Mouse (Mus musculus) myocyte (in vitro differentiated cells): ENCODE data around the gene Arhgap23. TPM values are rescaled to one million over a fixed set of nuclear protein-coding genes. Genes with fewer than 3 reads are reported as not detected.
A peak's percentile ranks its signal among the peaks of the same experiment; 100 is the strongest.

Experiments used
- H3K27me3 ChIP-seq: one replicate; pipeline ENCODE4 v1.6.1; 2011; ENCODE audit not compliant: control insufficient read depth, insufficient read depth, insufficient read length
- H3K36me3 ChIP-seq: one replicate; pipeline ENCODE4 v1.6.1; 2011; ENCODE audit not compliant: control insufficient read depth, insufficient read depth
- H3K4me2 ChIP-seq: one replicate; pipeline ENCODE4 v1.6.1; 2011; ENCODE audit warnings: low read depth, control low read depth
- H3K4me3 ChIP-seq: one replicate; pipeline ENCODE4 v1.5.1; 2011; ENCODE audit warnings: mild to moderate bottlenecking, control low read depth, moderate library complexity
- H3K79me2 ChIP-seq: one replicate; pipeline ENCODE4 v1.6.1; 2011; ENCODE audit not compliant: control insufficient read depth, insufficient read depth
- H3ac ChIP-seq: one replicate; pipeline ENCODE4 v1.6.1; 2011; ENCODE audit not compliant: control insufficient read depth, insufficient read length
- CEBPB ChIP-seq: IDR thresholded peaks from 2 replicates; pipeline ENCODE4 v1.6.1; 2011; ENCODE audit warnings: mild to moderate bottlenecking, moderate library complexity; ENCODE audit not compliant: poor library complexity, insufficient read depth, severe bottlenecking
- E2F4 ChIP-seq: IDR thresholded peaks from one replicate; pipeline ENCODE4 v1.6.1; 2011; ENCODE audit warnings: mild to moderate bottlenecking, control low read depth, moderate library complexity; ENCODE audit not compliant: insufficient read depth
- MAX ChIP-seq: IDR thresholded peaks from one replicate; pipeline ENCODE4 v1.6.1; 2011; ENCODE audit warnings: low read depth, mild to moderate bottlenecking, control low read depth
- MYOD1 ChIP-seq, 3 experiments: IDR thresholded peaks; one replicate each; pipeline ENCODE4 v1.6.1; 2011; ENCODE audit warnings: control low read depth in 2 of 3, low read depth in 2 of 3, mild to moderate bottlenecking in 2 of 3, moderate library complexity in 1 of 3; ENCODE audit not compliant: insufficient read length in 2 of 3, control insufficient read depth in 1 of 3
- MYOG ChIP-seq, 3 experiments: IDR thresholded peaks; one replicate each; pipeline ENCODE4 v1.6.1; 2011; ENCODE audit warnings: control low read depth in 2 of 3, low read depth in 2 of 3, mild to moderate bottlenecking in 2 of 3; ENCODE audit not compliant: insufficient read length in 2 of 3, control insufficient read depth in 1 of 3, insufficient read depth in 1 of 3
- POLR2A ChIP-seq: IDR thresholded peaks from one replicate; pipeline ENCODE4 v1.6.1; 2011; ENCODE audit warnings: low read depth, mild to moderate bottlenecking, control low read depth, moderate library complexity; ENCODE audit not compliant: insufficient read length
- POLR2AphosphoS2 ChIP-seq: IDR thresholded peaks from one replicate; pipeline ENCODE4 v1.6.1; 2011; ENCODE audit warnings: low read depth, control low read depth; ENCODE audit not compliant: insufficient read length
- REST ChIP-seq: IDR thresholded peaks from one replicate; pipeline ENCODE4 v1.6.1; 2011; ENCODE audit warnings: mild to moderate bottlenecking, control low read depth, moderate library complexity; ENCODE audit not compliant: insufficient read depth, insufficient read length
- SRF ChIP-seq: IDR thresholded peaks from one replicate; pipeline ENCODE4 v1.6.1; 2011; ENCODE audit warnings: low read depth; ENCODE audit not compliant: control insufficient read depth, insufficient read length
- TCF12 ChIP-seq: IDR thresholded peaks from one replicate; pipeline ENCODE4 v1.6.1; 2011; ENCODE audit warnings: mild to moderate bottlenecking, control low read depth; ENCODE audit not compliant: poor library complexity, insufficient read depth, severe bottlenecking
- TCF3 ChIP-seq: IDR thresholded peaks from one replicate; pipeline ENCODE4 v1.6.1; 2011; ENCODE audit warnings: low read depth, control low read depth; ENCODE audit not compliant: insufficient read length
- USF1 ChIP-seq: IDR thresholded peaks from one replicate; pipeline ENCODE4 v1.6.1; 2011; ENCODE audit warnings: low read depth, mild to moderate bottlenecking, control low read depth, moderate library complexity
- polyA plus RNA-seq: library from polyadenylated mRNA; unstranded; fragments of >200 nt; fragmentation: generic; extraction: Trizol; gene quantifications from one replicate; pipeline ENCODE4 v1.2.1, GENCODE M21; 2012; ENCODE audit warnings: missing spikeins

Arhgap23 gene
- polyA plus RNA-seq, 1 experiment = 41.9 TPM

- H3K4me3 ChIP-seq = no peak overlapping the region
Observed at GRCm38 (mm10) chr11:97432015-97432414, 16.7 kb downstream of the Arhgap23 start.

GRCm38 (mm10) chr11:97432983-97433539 lies 17.7 kb downstream of the Arhgap23 start:
- Histone ChIP-seq H3K4me2 (no peak overlapping the region), H3K79me2 (peaks cover 66% of the 10 kb centered on the region), H3K27me3 (no peaks in the 10 kb centered on the region), H3ac (no peak overlapping the region), H3K36me3 (no peaks in the 10 kb centered on the region), H3K4me3 (no peak overlapping the region)
- TF ChIP-seq SRF = no peak
- TF ChIP-seq POLR2AphosphoS2 = no peak
- no peak for TF ChIP-seq TCF12
- no peak for TF ChIP-seq MYOD1 (IDR thresholded peaks at IDR 0.05; ENCODE audit: control insufficient read depth in 1 of 3, insufficient read length in 2 of 3, low read depth in 2 of 3)
- TF ChIP-seq REST = no peak
- TF ChIP-seq E2F4 = no peak
- no peak for TF ChIP-seq CEBPB
- no peak for TF ChIP-seq USF1
- no peak for TF ChIP-seq TCF3
- TF ChIP-seq POLR2A = no peak
- TF ChIP-seq MYOG (IDR thresholded peaks at IDR 0.05; ENCODE audit: control insufficient read depth in 1 of 3, insufficient read depth in 1 of 3, insufficient read length in 2 of 3, low read depth in 2 of 3) = no peak
- TF ChIP-seq MAX = no peak

More at GRCm38 (mm10) chr11:97432015-97432414, 16.7 kb downstream of the Arhgap23 start:
- Histone ChIP-seq H3ac (no peak overlapping the region), H3K79me2 (peaks cover 64% of the 10 kb centered on the region), H3K36me3 (no peaks in the 10 kb centered on the region), H3K4me2 (no peak overlapping the region), H3K27me3 (no peaks in the 10 kb centered on the region)
- TF ChIP-seq TCF3 (no peak), MYOD1 (IDR thresholded peaks at IDR 0.05; ENCODE audit: control insufficient read depth in 1 of 3, insufficient read length in 2 of 3, low read depth in 2 of 3) (peak in 1 of 3 experiments; percentile 27), POLR2AphosphoS2 (peak; percentile 31)

GRCm38 (mm10) chr11:97434121-97434520 lies 18.8 kb downstream of the Arhgap23 start:
- Histone ChIP-seq H3ac (no peak overlapping the region), H3K27me3 (no peaks in the 10 kb centered on the region), H3K36me3 (no peaks in the 10 kb centered on the region), H3K4me3 (peak overlapping the region; percentile 3), H3K79me2 (peaks cover 75% of the 10 kb centered on the region), H3K4me2 (no peak overlapping the region)
- TF ChIP-seq TCF3 (no peak), MAX (no peak), REST (no peak), MYOD1 (IDR thresholded peaks at IDR 0.05; ENCODE audit: control insufficient read depth in 1 of 3, insufficient read length in 2 of 3, low read depth in 2 of 3) (no peak), POLR2A (no peak), TCF12 (no peak)

GRCm38 (mm10) chr11:97434704-97435454 lies 19.5 kb downstream of the Arhgap23 start:
- peaks cover 74% of the 10 kb centered on the region for H3K79me2 ChIP-seq
- TF ChIP-seq MYOG (IDR thresholded peaks at IDR 0.05; ENCODE audit: control insufficient read depth in 1 of 3, insufficient read depth in 1 of 3, insufficient read length in 2 of 3, low read depth in 2 of 3) = no peak
- no peak for TF ChIP-seq TCF12
- peak; percentile 11 for TF ChIP-seq POLR2A
- TF ChIP-seq POLR2AphosphoS2 = peak; percentile 23
- 0 out of 2 replicates have a peak, but pooled peaks have one; percentile 56 for TF ChIP-seq CEBPB
- TF ChIP-seq USF1 = no peak
- TF ChIP-seq TCF3 = no peak
- TF ChIP-seq MYOD1 (IDR thresholded peaks at IDR 0.05; ENCODE audit: control insufficient read depth in 1 of 3, insufficient read length in 2 of 3, low read depth in 2 of 3) = no peak
- TF ChIP-seq E2F4 = no peak
- TF ChIP-seq MAX = no peak
- TF ChIP-seq REST = no peak
- TF ChIP-seq SRF = no peak
- peak overlapping the region; percentile 69 for H3K4me2 ChIP-seq
- no peaks in the 10 kb centered on the region for H3K36me3 ChIP-seq
- no peak overlapping the region for H3ac ChIP-seq
- H3K4me3 ChIP-seq = peak overlapping the region; percentile 3
- H3K27me3 ChIP-seq = no peaks in the 10 kb centered on the region

GRCm38 (mm10) chr11:97435808-97436491 lies 20.6 kb downstream of the Arhgap23 start:
- H3K4me3 ChIP-seq = peak overlapping the region; percentile 3
- H3ac ChIP-seq = no peak overlapping the region

More at GRCm38 (mm10) chr11:97435808-97436491, 20.6 kb downstream of the Arhgap23 start:
- Histone ChIP-seq H3K4me2 (peak overlapping the region; percentile 69), H3K27me3 (no peaks in the 10 kb centered on the region), H3K36me3 (no peaks in the 10 kb centered on the region), H3K79me2 (peaks cover 65% of the 10 kb centered on the region)
- TF ChIP-seq CEBPB = no peak
- no peak for TF ChIP-seq MYOG (IDR thresholded peaks at IDR 0.05; ENCODE audit: control insufficient read depth in 1 of 3, insufficient read depth in 1 of 3, insufficient read length in 2 of 3, low read depth in 2 of 3)
